Mouse (Mus musculus) heart, postnatal 25 days (tissue): ENCODE data around the gene Alyref2. TPM values are rescaled to one million over a fixed set of nuclear protein-coding genes. Genes with fewer than 3 reads are reported as not detected.
A peak's percentile ranks its signal among the peaks of the same experiment; 100 is the strongest.
"Not testable (repeated sequence)": the region's sequence is repeated elsewhere in the genome, so short reads cannot be mapped to it uniquely, and the experiment has no call there.

Source experiments
- DNase-seq: peaks from one replicate; pipeline ENCODE4 v3.0.0; 2022; ENCODE audit warnings: low spot score
- intact Hi-C: fragments of 180-260 bp; cut with DNase I; formaldehyde crosslinking; loops from one replicate; pipeline ENCODE4 v1.15.1; 2025
- total RNA-seq, 2 experiments: library from RNA; stranded (reverse); gene quantifications; 2 replicates each; pipeline ENCODE4 v1.2.3; 2021

The Alyref2 gene
- total RNA-seq: 1 to 10 TPM; 2.4 to 3.3 TPM

DNA sequence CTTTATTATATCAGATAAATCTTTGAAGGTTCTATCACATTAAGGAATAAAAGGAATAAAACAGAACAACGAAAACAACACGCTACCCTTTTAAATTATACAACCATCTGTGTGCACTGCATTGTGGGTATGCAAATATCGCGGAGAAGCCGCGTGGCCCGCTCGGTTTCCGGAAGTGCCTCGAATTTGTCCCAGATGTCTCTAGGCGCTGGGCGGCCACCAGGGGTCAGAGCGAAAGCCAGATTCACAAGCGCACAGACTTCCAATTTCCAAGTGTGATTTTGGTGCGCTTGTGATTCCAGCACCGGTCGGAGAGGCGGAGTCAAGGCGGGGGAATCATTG, at the start of gene Alyref2:
Gene Alyref2 (plus strand): TSS at position 229 of the 342 bp plus-strand sequence.
- peak; percentile 88 for DNase-seq
- intact Hi-C loops: loop anchor here (10.0 kb wide), 2 partner anchors 398 to 468 kb away; no protein-coding TSS in a partner anchor

DNA sequence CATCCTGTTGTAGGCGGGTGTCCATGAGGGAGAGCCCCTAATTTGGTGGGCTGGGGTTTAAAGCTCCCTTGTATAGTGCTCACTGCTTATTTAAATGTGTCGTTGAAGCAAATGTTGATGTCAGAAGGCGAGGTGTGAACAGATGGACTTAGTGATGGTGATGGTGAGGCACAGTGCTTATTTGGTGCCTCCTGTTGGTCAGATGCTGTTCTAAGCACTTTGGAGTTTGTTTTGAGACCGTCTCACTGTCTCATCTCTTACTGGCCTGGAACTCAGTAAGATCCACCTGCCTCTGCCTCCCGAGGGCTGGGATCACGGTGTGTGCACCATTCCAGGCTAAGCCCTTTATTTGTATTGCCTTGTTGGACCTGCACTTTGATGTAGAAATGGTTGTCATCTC, 48.4 kb upstream of the Alyref2 start:
- intact Hi-C loops: no loop called here
- no peak for DNase-seq

DNA sequence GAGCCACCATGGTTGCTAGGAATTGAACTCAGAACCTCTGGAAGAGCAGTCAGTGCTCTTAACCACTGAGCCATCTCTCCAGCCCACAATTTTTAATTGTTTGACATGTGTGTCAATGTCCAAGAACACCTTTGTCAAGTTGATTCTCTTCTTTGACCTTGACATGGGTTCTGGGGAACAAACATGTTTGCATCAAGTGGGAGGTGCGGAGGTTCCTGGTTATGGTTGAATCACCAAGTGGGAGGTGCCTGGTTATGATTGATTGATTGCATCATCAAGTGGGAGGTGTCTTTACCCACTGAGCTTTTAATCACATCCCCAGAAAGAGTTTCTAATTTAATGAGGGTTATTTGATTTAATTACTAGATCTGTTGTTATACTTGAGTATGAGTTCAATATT, 45.7 kb upstream of the Alyref2 start:
- intact Hi-C loops: no loop called here
- DNase-seq: no peak

DNA sequence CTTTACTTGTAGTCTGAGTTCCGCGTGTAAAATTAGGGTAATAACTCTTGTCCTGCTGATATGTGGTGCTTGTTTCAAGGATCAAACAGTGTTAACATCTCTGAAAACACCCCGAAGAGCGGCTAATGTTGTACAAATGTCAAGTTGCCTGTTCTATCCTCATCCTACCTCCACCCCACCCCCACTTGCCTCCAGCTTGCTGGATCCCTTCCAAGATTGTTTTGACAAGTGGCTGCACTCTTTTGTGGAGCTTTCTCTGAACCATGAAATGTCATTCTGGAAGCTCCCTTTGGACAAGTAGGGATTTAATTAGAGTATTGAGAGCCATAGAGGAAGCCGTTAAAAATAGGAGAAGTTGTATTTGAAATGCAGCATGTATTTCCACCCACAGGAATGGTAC, 43.5 kb upstream of the Alyref2 start:
- DNase-seq: no peak
- intact Hi-C loops: no loop called here

DNA sequence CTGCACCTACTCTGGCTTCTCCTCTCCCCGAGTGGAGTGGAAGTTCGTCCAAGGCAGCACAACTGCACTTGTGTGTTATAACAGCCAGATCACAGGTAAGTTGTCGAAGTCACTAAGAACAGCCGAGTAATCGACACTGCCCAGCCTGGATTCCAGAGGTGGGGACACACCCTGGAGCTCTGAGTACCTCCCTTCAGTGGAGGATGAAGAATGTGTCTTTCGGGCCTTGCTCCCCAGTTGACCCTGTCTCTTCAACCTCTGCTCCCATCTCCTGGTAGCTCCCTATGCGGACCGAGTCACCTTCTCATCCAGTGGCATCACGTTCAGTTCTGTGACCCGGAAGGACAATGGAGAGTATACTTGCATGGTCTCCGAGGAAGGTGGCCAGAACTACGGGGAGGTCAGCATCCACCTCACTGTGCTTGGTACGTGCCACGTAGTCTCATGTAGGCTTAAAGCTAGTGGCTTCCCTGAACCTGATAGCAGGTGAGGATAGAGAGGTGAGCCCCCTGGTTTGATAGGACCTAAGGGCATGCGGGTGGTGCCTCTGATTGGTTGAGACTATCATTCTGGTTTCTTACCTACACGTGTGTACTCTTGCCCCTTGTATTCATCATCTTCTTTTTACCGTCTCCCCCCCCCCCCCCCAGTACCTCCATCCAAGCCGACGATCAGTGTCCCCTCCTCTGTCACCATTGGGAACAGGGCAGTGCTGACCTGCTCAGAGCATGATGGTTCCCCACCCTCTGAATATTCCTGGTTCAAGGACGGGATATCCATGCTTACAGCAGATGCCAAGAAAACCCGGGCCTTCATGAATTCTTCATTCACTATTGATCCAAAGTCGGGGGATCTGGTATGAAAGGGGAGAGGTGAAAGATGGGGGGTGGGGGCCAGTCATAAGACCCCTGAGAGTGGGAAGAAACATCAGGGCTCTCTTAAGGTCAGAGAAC, 42.5 kb upstream of the Alyref2 start:
- intact Hi-C loops: no loop called here
- no peak for DNase-seq

DNA sequence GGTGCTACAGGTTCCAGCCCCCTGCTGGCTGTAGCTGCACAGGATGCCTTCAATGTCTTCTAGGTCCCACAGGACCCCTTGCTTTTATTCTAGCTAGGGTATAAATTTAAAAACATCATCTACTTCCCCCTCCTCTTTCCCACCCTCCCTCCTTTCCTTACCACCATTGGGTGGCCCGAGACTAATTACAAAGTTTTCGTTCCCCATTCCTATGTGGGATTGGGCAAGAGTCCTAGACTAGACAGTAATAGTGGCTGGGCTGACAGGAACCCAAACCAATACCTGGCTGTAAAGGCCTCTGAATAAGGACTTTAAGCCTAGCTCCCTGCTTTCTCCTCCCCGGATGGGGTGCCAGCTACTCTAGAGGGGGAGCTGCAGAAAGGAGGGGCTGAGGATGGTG, 40.1 kb upstream of the Alyref2 start:
- no peak for DNase-seq
- intact Hi-C loops: no loop called here

DNA sequence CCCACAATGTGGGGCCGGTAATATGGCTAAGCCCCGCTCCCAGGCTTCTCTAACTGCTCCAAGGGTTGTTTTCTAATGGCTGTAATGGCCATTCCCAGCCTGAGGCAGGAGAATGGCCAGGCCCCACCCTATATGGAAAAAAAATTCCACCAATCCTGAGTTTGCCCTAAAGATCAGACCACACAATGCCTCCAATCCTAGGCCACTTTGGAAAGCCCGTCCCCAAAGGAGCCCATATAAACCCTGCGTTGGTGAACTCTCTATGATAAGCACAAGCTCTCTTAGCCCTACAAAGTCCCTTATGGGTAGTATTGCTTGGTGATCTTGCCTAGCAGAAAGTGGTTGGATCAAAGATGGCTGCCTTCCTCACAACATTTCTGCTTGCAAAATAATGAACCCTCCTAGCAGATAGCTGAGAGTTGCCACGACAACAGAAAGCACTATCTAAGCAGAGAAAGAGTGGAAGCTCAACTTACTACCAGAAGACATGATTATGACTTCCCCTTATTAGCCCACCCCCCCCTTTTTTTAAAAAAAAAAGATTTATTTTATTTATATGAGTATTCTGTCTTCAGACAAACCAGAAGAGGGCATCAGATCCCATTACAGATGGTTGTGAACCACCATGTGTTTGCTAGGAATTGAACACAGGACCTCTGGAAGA, 37.4 kb upstream of the Alyref2 start:
- intact Hi-C loops: no loop called here
- DNase-seq: no peak

DNA sequence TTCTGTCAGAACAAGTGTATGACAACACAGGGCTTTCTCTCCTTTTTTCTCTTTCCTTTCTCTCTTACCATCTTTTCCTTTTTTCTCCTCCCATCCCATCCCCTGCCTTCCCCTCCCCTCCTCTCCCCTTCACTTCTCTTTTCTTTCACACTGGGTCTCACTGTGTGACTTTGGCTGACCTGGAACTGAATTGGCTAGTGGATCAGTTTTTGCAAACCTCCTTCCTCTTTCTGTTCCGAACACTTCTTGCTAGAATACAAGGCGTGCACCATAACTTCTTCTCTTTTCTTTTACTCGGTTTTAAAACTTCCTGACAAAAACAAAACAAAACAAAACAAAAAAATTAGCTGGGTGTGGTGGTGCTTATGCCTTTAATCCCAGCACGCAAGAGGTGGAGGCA, 36.7 kb upstream of the Alyref2 start:
- intact Hi-C loops: no loop called here
- DNase-seq: no peak

DNA sequence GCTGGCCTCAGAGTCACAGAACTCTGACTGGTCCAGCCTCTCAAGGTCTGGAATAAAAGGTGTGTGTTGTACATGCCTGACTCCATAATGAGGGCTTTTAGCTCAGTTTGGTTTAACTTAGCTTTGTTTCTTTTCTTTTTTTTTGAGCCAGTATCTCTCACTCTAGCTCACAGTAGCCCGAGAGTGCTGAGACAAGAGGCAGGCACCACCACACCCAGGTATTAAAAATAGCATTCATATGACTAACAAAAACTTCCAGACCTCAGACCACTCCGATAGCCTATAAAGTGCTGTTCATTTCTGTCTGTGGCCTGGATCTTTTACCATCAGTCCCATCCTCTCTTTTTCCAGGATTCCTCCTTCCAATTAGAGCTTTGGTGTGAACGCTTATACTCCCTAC, 33.6 kb upstream of the Alyref2 start:
- DNase-seq: no peak
- intact Hi-C loops: loop anchor here (2.0 to 10.0 kb wide), 3 partner anchors 32 to 355 kb away; partner anchors contain the start of genes Cfap126, F11r and Usf1

DNA sequence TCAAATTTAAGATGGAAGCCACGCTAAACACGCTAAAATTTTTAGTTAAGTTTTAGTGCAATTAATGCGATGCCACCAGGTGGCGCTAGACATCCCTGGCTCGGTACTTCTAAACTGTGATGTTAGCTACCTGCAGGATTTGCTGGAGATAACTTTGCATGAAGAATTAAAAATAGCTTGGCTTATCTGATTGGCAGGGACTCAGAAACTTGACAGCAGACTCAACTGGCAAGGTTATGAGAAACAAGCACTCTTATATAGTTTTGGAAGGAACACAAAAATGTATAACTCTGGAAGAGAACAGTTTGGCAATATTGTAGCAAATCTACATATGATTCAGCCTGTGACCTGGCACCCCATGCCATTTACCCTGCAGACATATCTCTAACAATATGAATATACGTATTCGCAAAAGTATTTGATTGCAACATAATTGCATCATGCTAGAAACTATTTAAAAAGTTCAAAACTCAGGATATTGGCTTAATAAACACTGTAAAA, 32.9 kb upstream of the Alyref2 start:
- intact Hi-C loops: loop anchor here (2.0 to 10.0 kb wide), 3 partner anchors 33 to 356 kb away; partner anchors contain the start of genes Cfap126, F11r and Usf1
- DNase-seq: no peak

DNA sequence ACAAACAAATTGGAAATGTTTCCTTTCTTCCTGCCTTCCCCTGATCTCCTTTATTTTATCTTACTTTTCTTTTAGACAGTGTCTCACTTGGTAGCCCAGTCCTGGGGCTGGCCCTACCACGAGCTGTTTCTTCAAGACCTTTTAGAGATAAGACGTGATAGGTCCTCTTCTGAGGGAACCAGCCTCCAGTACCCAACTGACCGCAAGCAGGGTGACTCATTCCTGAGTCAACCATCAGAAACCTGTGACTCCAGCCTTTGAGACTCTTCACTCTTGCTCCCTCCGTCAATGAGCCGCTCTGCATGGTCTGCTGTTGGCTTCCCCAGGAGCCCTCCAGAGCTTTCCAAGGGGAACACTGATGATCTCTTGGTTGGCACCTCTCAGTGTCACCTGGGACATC, 32.4 kb upstream of the Alyref2 start:
- no peak for DNase-seq
- intact Hi-C loops: loop anchor here (2.0 to 10.0 kb wide), 3 partner anchors 34 to 356 kb away; partner anchors contain the start of genes Cfap126, F11r and Usf1

DNA sequence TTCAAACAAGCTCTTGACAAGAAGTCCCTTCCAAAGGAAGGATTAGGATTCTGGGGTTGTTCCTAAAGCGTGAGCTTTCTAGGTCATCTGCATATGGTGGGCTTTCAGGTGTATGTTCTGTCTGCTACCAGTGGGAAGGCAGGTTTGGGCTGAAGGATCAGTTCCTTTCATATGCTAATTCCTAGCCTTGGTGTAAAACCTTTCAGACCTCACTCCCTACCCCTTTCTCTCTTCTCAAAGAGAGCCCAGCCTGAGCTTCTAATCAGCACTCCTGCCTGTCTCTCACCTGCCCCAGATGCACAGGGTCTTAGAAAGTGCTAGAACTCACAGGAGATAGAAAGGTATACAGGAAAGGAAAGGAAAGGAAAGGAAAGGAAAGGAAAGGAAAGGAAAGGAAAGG, 31.8 kb upstream of the Alyref2 start:
- DNase-seq: no peak
- intact Hi-C loops: loop anchor here (2.0 to 10.0 kb wide), 3 partner anchors 34 to 357 kb away; partner anchors contain the start of genes Cfap126, F11r and Usf1

DNA sequence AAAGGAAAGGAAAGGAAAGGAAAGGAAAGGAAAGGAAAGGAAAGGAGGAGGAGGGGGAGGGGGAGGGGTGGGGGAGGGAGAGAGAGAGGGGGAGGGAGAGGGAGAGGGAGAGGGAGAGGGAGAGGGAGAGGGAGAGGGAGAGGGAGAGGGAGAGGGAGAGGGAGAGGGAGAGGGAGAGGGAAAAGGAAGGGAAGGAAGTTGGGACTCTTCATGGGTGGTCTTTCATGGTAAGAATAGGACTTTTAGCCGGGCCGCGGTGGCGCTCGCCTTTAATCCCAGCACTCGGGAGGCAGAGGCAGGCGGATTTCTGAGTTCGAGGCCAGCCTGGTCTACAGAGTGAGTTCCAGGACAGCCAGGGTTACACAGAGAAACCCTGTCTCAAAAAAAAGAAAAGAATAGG, 31.3 kb upstream of the Alyref2 start:
- DNase-seq: not testable (repeated sequence)
- intact Hi-C loops: loop anchor here (2.0 to 10.0 kb wide), 3 partner anchors 35 to 357 kb away; partner anchors contain the start of genes Cfap126, F11r and Usf1

DNA sequence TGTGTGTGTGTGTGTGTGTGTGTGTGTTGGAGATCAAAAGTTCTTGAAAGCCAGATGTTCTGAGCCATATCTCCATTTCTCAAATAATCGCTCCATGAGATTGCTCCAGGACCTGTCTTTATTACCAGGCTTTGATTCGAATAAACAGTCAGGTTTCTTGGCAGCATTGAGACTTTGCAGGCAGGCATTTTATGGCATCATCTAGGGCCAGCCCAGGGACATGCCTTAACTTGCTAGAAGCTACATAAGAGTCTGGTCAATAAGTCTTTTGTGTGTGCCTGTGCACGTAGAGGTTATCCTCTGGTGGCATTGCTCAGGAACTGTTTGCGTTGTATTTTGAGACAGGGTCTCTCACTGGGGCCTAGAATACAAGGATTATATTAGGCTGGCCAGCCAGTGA, 29.8 kb upstream of the Alyref2 start:
- intact Hi-C loops: loop anchor here (5.0 to 10.0 kb wide), 2 partner anchors 36 to 359 kb away; partner anchors contain the start of genes Cfap126 and F11r

DNA sequence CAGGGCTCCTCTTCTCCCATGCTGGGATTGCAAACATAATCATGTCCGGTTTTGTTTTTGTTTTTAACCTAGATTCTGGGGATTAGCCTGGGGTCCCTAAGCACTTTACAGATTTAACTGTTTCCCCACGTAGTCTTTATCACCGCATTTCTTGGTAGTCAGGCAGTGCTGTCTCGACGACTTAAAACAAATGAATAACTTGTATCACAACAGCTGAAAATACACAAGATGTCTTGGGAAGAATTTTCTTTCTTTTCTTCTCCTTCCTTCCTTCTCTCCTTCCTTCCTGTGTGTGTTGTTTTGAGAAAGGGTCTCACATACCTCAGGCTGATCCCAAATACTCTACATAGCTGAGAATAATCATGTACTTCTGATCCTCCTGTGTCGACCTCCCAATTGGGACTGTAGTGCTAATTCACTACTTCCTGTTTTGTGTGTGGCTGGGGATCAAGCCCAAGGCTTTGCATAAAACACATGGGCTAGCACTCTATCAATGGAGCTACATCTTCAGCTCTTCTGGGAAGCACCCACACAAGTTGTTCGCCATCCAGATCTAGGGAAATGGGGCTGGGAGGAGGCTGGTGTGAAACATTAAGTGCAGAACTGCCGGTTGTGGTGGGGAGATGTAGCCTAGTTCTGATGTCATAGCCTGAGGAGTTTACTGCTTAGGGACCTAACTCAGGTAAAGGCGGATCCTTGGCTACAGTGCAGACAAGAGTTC, 29.2 kb upstream of the Alyref2 start:
- no peak for DNase-seq
- intact Hi-C loops: loop anchor here (5.0 to 10.0 kb wide), 2 partner anchors 37 to 359 kb away; partner anchors contain the start of genes Cfap126 and F11r

More for the DNA sequence above, 29.8 kb upstream of the Alyref2 start:
- no peak for DNase-seq

DNA sequence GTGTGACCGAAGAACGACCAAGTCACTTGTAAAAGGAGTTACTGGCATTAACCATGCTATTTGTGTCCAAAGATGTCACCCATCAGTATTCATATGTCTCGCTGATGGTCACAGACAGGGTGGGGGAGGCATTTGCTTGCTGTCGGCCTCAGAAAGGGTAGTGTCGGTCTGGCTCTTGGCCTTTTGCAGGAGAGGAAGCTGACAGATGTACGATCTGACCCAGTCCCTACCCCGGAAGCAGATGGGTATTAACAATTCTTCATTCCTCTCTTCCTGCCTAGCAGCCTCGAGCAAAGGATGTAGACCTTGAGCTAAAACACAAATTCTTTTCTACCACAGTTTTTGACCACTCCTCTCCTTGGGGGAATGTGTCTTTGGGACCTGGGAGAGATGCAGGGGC, 26.2 kb upstream of the Alyref2 start:
- no peak for DNase-seq
- intact Hi-C loops: loop anchor here (10.0 kb wide), 1 partner anchor 362 kb away; the partner anchor contains the start of gene Cfap126

DNA sequence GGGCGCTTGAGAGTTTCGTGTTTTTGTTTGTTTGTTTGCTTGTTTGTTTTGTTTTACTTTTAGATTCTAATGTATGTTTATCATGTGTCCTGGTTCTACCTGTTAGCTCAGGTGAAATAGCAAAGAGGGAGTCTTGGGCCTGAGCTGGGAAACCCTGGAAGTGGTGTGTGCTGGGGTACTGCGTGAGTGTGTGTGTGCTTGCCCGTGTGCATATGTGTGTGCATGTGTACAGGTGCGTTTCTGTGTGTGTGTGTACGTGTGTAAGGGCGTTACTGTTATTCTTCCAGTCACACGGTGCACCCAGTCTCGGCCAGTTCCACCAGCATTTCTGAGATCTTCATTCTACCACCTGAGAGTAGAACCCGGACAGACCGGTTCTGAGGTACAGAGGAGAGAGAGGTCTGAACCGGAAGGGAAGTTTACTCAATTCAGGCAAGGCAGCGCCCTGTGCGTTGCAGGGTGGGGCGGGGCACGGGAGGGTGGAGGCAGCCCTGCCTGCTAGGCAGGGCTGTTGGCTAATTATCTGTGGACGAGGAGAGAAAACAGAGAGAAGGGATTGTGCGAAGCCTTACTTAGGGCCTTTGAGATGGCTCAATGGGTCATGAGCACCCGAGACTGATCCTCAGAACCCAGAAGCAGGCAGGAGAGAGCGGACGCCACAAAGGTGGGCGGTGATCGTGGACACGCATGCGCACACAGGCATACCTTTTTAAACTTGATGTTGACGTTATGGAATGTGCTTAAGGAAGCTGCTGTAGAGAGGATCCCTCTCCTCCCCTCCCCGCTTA, 25.3 kb upstream of the Alyref2 start:
- intact Hi-C loops: loop anchor here (1.0 to 10.0 kb wide), 3 partner anchors 65 to 363 kb away; partner anchors contain the start of gene Cfap126
- no peak for DNase-seq

DNA sequence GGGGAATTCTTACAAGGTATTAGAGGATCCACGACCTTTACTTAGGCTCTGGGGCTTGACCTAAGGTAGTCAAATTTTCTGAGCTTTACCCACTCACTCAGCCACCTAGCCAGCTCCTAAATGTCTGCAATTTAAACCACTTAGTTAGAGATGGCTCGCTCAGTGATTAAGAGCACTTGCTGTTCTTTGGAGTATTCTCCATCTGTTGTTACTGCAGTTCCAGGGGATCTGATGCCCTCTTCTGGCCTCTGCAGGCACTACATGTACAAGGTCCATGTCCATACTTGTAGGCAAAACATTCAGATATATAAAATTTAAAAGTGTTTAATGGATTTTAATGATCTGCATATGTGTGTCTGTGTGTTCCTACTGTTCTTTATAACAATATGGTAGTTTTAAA, 24.3 kb upstream of the Alyref2 start:
- intact Hi-C loops: loop anchor here (1.0 to 10.0 kb wide), 3 partner anchors 66 to 364 kb away; partner anchors contain the start of gene Cfap126

DNA sequence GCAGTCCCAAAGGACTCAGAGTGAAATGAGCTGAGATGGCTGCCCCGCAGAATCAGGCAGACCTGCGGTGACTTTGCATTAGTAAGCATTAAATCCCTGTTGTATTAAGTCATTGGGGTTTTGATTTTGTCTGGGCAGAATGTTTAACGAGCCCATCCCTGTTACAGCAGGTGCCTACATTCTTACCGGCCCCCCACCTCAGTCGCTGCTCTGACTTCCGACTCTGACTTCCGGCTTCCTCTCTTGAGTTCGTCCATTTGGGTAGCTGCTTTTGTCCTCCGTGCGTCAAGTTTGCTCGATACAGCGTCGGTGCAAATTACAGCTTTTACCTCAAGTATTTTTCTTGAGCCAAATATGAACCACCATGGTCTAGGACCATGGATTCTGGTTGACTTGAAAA, 9.0 kb upstream of the Alyref2 start:
- DNase-seq: no peak
- intact Hi-C loops: no loop called here

More for the DNA sequence above, 24.3 kb upstream of the Alyref2 start:
- DNase-seq: no peak
